Mouse (Mus musculus): ENCODE results near the gene Itk. TPM values are rescaled to one million over a fixed set of nuclear protein-coding genes. Genes with fewer than 3 reads are reported as not detected.

The Itk gene
- total RNA-seq, 2 experiments from 2014 or later, result 0.12 to 0.16 TPM

GRCm38 (mm10) chr11:46362061-46363022 lies 27.0 kb downstream of the Itk start:
- peak; percentile 32 for DNase-seq
- intact Hi-C loops (cut with DNase I), result no loop called here

- intact Hi-C loops (cut with DNase I), result no loop called here
- DNase-seq, result no peak
Measured at GRCm38 (mm10) chr11:46360991-46361665, 28.2 kb downstream of the Itk start.

- DNase-seq, result no peak
- intact Hi-C loops (cut with DNase I), result no loop called here
Measured at GRCm38 (mm10) chr11:46358369-46358768, 30.9 kb downstream of the Itk start.

GRCm38 (mm10) chr11:46349681-46350410 lies 39.5 kb downstream of the Itk start:
- intact Hi-C loops (cut with DNase I), result no loop called here
- no peak for DNase-seq

- DNase-seq, result no peak
- intact Hi-C loops (cut with DNase I), result no loop called here
Measured at GRCm38 (mm10) chr11:46348416-46348815, 40.9 kb downstream of the Itk start.

- no peak for DNase-seq
- intact Hi-C loops (cut with DNase I), result no loop called here
Measured at GRCm38 (mm10) chr11:46347756-46348155, 41.6 kb downstream of the Itk start.

GRCm38 (mm10) chr11:46343886-46344546 lies 45.3 kb downstream of the Itk start:
- DNase-seq, result no peak
- intact Hi-C loops (cut with DNase I), result no loop called here

GRCm38 (mm10) chr11:46341960-46342359 lies 47.4 kb downstream of the Itk start:
- intact Hi-C loops (cut with DNase I), result no loop called here
- no peak for DNase-seq

GRCm38 (mm10) chr11:46336020-46336419 lies 53.3 kb downstream of the Itk start:
- intact Hi-C loops (cut with DNase I), result no loop called here
- DNase-seq, result no peak

GRCm38 (mm10) chr11:46332217-46332616 lies 57.1 kb downstream of the Itk start:
- DNase-seq, result no peak
- intact Hi-C loops (cut with DNase I), result no loop called here

- intact Hi-C loops (cut with DNase I), result no loop called here
- no peak for DNase-seq
Measured at GRCm38 (mm10) chr11:46326271-46327015, 62.9 kb downstream of the Itk start.

GRCm38 (mm10) chr11:46321559-46321958 lies 67.8 kb downstream of the Itk start:
- intact Hi-C loops (cut with DNase I), result no loop called here
- DNase-seq, result no peak

- intact Hi-C loops (cut with DNase I), result no loop called here
- no peak for DNase-seq
Measured at GRCm38 (mm10) chr11:46314534-46314933, 74.8 kb downstream of the Itk start.

GRCm38 (mm10) chr11:46313851-46314250 lies 75.5 kb downstream of the Itk start:
- no peak for DNase-seq
- intact Hi-C loops (cut with DNase I), result no loop called here

GRCm38 (mm10) chr11:46312523-46313035 lies 76.7 kb downstream of the Itk start, which contains the start of gene Cyfip2:
Gene Cyfip2, minus strand, starts transcription at chr11:46312859.
- intact Hi-C loops (cut with DNase I), result no loop called here
- peak; percentile 16 for DNase-seq

GRCm38 (mm10) chr11:46311703-46312522 lies 77.4 kb downstream of the Itk start:
- intact Hi-C loops (cut with DNase I), result no loop called here
- peak; percentile 59 for DNase-seq

GRCm38 (mm10) chr11:46311181-46311702 lies 78.1 kb downstream of the Itk start:
- intact Hi-C loops (cut with DNase I), result no loop called here
- no peak for DNase-seq

GRCm38 (mm10) chr11:46310647-46311063 lies 78.7 kb downstream of the Itk start:
- DNase-seq, result no peak
- intact Hi-C loops (cut with DNase I), result no loop called here

Data from left cerebral cortex, postnatal 4 days (tissue).